Mouse (Mus musculus): ENCODE measurements around the gene Pglyrp1. TPM values are rescaled to one million over a fixed set of nuclear protein-coding genes. Genes with fewer than 3 reads are reported as not detected.
"Not testable (repeated sequence)": the region's sequence is repeated elsewhere in the genome, so short reads cannot be mapped to it uniquely, and the experiment has no call there.

The Pglyrp1 gene
- polyA plus RNA-seq (2012; rRNA removed): 6.2 and 7.1 TPM in 2 replicates

GRCm38 (mm10) chr7:18871031-18871430 lies at the start of gene Pglyrp1:
Gene Pglyrp1 (plus strand): TSS chr7:18871331.
- not testable (repeated sequence) for DNase-seq (ENCODE audit: low read depth)

- DNase-seq (ENCODE audit: low read depth): no peak
These were observed 49.6 kb upstream of the Pglyrp1 start, which contains the start of gene Psg17 for GRCm38 (mm10) chr7:18821507-18821906. Gene Psg17 (minus strand): TSS chr7:18821607.

DNA sequence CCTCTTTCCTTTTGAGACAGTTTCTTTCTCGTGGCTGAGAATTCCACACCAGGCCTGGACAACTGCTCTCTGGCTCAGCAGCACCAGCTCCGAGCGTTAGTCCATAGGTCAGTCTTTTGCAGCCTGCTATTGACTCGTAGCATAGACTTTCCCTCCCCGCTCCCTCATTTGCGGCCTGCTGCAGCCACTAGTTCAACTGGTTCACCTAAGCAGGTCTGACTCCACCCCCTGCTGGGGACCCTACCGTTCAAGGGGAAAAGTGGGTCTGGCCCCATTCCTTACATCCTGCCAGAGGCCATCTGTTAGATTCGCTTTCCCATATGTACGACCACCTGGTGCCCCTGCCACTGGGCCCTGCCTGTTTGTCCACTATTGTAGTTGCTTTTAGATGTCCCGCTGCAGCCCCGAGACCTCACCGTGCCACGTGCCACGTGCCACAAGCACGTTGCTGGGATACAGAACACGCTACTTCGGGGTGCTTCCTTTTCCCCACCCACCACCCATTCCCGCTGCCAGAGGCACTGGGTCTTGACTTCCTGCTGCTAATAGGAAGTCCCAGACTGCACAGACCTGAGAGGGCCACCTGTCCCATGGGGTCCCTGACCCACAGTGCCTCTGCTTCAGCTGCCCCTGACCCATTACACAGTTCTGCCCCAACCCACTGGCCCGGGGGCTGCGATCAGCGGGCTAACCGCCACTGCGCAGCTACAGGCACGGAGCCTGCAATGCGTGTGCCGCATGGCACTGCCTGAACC lies 43.2 kb upstream of the Pglyrp1 start:
- DNase-seq (ENCODE audit: low read depth): no peak

DNA sequence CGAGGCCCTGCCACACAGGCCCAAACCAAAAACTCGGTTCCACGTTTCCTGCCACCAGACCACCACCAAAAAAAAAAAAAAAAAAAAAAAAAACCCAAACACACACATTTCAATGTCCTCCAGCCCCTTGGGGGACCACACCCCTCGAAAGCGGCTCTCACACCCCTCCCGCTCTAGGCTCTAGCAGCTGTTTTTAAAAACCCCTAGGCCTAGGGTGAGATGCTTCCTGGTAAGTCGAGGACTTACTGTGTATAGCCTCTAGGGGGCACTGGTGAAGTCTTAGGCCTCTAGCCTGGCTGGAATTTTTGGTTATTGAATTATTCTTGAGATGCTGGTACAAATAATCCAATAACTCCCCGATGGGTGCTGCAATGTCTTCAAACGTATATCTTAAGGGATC lies 42.5 kb upstream of the Pglyrp1 start:
- DNase-seq (ENCODE audit: low read depth): no peak

- DNase-seq (ENCODE audit: low read depth): no peak
These were observed 41.6 kb upstream of the Pglyrp1 start for GRCm38 (mm10) chr7:18829545-18829944.

DNA sequence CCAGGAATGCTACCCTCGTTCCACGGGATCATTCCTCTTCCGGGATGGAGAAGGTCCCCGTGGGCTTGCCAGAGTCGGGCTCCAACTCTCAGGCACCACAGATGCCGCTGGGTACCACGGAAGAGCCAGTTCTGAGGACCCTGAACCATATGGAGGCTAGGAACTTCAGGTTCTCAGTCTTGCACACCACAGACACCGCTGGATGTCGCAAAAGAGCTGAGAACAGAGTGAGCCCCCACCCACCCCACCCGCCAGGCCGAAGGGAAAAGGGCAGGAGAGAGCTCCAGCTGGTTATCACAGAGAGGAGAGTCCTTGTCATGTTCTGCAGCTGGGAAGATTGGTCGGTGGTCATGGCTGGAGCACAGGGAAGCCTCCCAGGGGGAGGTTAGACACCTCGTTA lies 38.8 kb upstream of the Pglyrp1 start:
- DNase-seq (ENCODE audit: low read depth): no peak

DNA sequence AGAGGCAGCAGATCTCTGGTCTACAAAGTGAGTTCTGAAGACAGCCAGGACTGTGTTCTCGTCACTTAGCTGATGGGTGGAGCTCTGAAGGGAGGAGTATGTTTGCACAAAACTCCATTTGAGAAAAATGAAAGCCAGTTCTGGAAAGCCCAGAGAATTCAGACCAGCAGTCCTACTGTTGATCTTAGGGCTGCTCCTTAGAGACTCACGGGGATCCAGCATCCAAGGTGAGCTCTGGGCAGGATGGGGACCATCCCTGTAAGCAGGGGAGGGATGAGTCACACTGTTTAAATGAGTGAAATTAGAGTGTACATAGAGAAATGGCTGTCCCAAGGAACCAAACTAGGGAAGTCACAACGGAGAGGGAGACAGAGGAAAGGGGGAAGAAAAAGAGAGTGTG lies 31.3 kb upstream of the Pglyrp1 start, which contains the start of gene Mill2:
Mill2 (plus strand) TSS at position 102 of the 400 bp plus-strand sequence.
- DNase-seq (ENCODE audit: low read depth): no peak

DNA sequence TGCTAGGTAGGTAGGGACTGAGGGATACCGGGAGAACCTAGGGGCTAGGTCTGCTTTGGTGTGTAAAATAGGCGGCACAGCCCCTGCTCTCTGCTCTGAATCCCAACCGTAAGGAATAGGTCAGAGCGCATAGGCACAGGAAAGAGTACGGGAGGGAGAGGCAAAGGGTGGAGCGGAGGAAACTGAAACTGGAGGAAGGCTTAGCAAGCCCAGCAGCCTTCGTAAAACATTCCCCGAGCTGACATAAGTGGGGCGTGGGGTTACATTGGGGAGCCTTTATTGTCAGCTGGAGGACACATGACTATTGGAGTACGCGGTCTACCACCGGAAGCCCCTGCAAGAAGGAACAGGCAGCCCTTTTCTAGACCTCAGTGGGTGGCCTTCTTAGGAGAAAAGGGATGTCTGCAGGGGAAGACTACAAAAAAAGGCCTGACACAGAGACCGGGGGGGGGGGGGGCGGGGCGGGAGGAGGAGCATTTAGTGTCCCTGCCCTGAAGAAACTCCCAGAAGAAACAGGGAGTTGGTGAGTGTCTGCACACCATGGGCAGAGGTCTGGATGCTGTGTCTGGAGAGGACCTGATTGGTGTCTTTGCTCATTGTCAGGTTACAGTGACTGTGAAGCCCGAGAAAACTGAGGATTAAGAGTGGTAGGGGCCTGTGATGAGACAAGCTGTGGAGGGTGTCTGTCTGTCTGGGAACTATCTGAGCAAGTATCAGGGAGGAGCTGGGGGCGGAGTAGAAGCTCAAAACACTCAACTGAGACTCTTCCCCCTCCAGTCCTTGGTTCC lies 30.6 kb upstream of the Pglyrp1 start:
- DNase-seq (ENCODE audit: low read depth): no peak

GRCm38 (mm10) chr7:18841174-18841567 lies 30.0 kb upstream of the Pglyrp1 start:
- DNase-seq (ENCODE audit: low read depth): no peak

DNA sequence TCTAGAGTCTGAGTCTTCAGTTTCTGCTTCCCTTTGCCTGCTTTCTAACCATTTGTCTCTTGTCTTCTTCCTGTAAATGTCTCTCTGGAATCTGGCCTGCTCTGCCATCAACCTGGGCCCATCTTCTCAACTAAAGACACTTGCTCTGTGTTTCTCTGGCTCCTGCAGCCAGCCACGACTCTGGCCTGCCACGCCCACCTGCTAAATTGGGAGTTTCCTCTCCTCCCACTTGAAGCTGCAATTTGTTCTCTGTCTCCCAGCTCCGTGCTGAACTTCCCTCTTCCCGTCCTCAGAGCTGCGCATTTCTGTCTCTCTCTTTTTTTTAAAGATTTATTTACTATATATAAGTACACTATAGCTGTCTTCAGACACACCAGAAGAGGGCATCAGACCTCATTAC lies 26.3 kb upstream of the Pglyrp1 start:
- DNase-seq (ENCODE audit: low read depth): no peak

GRCm38 (mm10) chr7:18848395-18848794 lies 22.7 kb upstream of the Pglyrp1 start:
- DNase-seq (ENCODE audit: low read depth): no peak

DNA sequence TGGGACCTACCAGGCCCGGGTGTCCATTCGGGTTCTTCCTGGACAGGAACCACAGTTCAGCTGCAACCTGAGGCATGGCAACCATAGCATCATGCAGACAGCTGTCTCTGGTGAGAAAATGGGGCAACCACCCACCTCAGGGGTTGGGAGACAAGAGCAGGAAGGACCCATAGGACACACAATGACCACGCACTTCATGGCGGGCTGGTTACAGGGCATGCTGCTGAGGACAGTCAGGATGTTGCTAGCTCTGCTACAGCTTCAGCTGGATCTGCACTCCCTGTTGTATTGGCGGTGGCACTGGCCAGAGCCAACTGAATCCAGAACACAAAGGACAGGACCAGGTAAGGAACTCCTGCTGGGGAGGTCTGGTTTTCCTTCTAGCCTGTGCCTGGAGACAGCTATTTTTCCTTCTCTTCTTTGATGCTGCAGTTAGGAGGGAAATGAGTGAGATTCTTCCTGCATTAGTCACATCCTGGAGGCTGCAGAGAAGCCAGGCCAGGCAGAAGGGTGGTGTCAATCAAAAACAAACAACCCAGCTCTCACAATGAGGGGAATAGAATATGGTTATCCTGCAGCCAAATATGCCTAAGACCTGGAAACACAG lies 12.7 kb upstream of the Pglyrp1 start:
- no peak for DNase-seq (ENCODE audit: low read depth)

DNA sequence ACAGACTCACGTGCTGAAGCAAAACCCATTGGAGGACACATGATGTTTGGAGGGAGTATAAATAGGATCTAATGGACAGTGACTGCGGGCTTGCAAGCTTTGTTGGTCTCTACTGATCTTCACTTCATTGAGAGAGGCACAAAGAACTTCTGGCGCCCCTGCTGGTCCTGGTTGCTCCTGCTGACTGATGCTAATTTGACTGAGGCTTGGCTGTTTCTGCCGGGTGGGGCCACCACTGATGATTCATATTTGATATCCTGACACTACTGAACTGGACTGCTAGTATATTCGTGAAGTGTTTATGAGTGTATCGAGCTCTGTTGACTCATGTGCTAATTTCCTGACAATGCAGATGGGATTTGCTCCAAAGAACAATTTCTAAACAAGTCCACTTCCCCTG lies 8.3 kb upstream of the Pglyrp1 start:
- DNase-seq (ENCODE audit: low read depth): no peak

GRCm38 (mm10) chr7:18868491-18868890 lies 2.6 kb upstream of the Pglyrp1 start:
- no peak for DNase-seq (ENCODE audit: low read depth)

DNA sequence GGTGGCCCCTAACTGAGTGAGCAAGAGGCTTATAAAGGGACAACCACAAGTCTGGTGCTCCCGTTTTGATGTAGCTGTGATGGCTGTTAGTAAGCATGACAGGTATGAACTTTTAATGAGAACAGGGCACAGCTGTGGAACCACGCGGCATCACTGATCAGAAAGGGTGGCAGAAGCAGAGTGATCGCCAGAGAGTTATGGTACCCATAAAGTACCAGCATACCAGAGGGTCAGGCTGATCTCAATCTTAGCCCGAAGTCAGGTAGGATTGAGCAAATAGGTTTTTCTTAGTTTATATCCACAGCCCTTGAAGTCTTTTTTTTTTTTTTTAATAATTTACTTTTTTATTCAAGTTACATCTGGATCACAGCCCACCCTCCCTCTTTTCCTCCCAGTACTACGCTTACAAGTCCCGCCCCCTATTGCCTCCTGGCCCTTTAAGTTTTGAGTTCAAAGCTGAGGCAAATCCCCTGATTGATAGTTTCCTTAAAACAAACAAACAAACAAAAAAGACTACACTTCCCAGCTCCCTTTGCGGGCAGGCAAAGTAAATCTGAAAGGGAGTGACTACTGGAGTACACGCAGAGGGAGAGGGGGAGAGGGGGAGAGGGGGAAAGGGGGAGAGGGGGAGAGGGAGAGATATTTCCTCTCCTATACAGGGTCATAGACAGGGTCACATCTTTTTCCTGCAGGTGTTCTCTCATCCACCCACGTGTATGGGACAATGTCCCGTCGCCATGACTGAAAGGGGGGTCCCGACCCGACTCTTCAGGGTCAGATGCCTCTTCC lies 1.1 kb downstream of the Pglyrp1 start:
- DNase-seq (ENCODE audit: low read depth): no peak

DNA sequence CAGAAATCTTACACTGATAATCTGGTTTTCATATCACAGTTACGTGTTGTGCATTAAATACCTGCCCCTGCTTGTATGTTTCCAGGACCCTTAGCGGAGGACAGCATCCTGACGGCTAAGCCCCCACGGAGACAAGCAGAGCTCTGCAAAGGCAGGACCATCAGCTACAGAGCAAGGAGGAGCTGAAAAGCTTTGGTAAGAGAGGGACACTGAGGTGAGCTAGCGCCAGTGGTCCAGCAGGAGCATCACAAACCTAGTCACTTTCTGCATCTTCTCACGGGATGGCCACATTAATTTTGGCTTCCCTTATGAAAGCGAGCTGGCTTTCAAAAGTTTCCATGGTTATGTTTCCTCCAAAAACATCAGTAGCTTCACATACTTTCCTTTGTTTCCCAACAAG lies 1.7 kb downstream of the Pglyrp1 start:
- DNase-seq (ENCODE audit: low read depth): no peak

DNA sequence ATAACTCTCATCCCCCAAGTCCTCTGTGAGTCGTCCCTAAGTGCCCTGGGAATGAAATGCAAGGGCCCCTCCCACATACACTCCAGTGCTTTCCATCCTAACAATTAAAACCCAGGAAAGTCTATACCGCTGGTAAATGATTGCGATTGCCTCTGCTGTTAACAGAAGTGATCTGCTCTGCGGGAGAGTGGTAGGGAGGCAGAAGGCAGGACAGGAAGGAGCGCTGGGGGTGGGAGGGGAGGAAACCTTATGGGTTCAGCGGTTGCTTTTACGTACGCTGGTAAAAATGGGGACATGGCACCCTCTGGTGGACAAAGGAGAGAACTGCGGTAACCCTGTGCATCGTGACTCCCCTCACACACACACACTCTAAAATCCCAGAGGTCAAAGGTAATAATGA lies 2.1 kb downstream of the Pglyrp1 start:
- no peak for DNase-seq (ENCODE audit: low read depth)

GRCm38 (mm10) chr7:18875372-18875771 lies 4.2 kb downstream of the Pglyrp1 start:
- DNase-seq (ENCODE audit: low read depth): no peak

GRCm38 (mm10) chr7:18878691-18879090 lies 7.6 kb downstream of the Pglyrp1 start:
- DNase-seq (ENCODE audit: low read depth): no peak

- DNase-seq (ENCODE audit: low read depth): no peak
These were observed 13.0 kb downstream of the Pglyrp1 start for GRCm38 (mm10) chr7:18883991-18884744.

Data from gonadal fat pad, adult 2 months (tissue).